Mouse (Mus musculus) gastrocnemius, adult 2 months (tissue): ENCODE measurements around the gene Bag6. TPM values are rescaled to one million over a fixed set of nuclear protein-coding genes. Genes with fewer than 3 reads are reported as not detected.

Source experiments
- DNase-seq: peaks from one replicate; pipeline ENCODE4 v3.0.0; 2022
- H3K27ac ChIP-seq: fragments of 200-600 bp; 2 replicates; pipeline ENCODE4 v1.8.1; 2022; ENCODE audit warnings: mild to moderate bottlenecking
- H3K4me3 ChIP-seq: fragments of 200-600 bp; 2 replicates; pipeline ENCODE4 v1.8.1; 2022; ENCODE audit warnings: mild to moderate bottlenecking, moderate library complexity
- CTCF ChIP-seq: fragments of 200-600 bp; IDR thresholded peaks from 2 replicates; pipeline ENCODE4 v1.8.1; 2022; ENCODE audit warnings: antibody characterized with exemption, mild to moderate bottlenecking, moderate library complexity
- intact Hi-C: fragments of 180-260 bp; cut with DNase I; formaldehyde crosslinking; loops from one replicate; pipeline ENCODE4 v1.15.1; 2025
- total RNA-seq, 2 experiments: library from RNA; stranded (reverse); gene quantifications; 2 replicates each; pipeline ENCODE4 v1.2.3; 2021

The Bag6 gene
- total RNA-seq, 2 experiments from 2014 or later, result 233 to 244 TPM

DNA sequence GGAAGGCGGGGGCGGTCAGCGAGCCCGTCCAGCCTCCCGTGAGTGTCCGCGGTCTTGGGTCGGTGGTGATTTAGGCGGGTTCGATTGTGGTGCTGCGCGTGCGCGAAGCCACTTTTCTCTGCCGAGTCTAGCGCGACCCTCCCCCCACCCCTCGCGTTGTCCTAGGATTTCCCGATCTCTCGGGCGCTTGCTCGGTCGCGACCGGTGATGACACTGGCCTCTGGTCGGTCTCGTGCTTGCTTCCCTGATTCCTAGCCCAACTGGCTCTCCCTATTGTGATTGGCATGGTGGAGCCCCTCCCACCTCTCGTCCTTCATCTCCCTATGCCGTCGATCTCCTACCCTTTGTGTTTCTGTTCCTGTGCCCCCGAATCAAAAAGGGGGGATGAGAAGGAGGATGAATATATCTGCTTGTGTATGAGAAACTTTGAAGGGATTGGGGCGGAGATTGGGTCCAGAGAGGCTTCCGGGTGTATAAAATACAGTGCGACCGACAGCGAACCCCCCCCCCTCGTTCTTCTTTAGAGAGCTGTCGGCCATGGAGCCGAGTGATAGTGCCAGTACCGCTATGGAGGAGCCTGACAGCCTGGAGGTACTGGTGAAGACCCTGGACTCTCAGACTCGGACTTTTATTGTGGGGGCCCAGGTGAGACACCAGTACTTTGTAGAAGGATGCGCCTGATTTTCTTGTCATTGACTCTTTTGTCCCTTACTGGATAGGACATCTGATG is 778 bp downstream of the Bag6 start:
- intact Hi-C loops, result no loop called here
- Histone ChIP-seq H3K4me3 (peak overlapping the region; percentile 94), H3K27ac (peak overlapping the region; percentile 100)
- DNase-seq, result no peak
- no peak for TF ChIP-seq CTCF

DNA sequence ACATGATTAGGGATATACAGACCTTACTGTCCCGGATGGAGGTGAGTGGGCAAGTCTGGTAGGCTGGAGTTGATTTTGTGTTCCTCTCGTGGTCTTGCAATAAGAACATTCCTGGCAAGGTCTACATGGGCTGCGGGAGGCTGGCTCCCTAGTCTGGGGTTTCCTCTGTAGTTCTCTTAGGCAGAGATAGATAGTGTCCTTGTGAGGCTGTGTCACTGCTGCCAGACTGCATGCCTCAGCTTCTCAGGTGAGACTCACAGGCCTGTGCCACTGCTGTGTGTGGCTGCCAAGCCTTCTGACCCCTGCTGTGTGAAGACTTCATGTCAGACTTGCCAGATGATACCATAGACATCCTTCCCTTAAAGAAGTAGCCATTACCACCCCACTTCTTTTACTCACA is 4.3 kb downstream of the Bag6 start:
- intact Hi-C loops, result no loop called here
- DNase-seq, result no peak
- no peak for TF ChIP-seq CTCF
- Histone ChIP-seq H3K4me3 (no peak overlapping the region), H3K27ac (no peak overlapping the region)

DNA sequence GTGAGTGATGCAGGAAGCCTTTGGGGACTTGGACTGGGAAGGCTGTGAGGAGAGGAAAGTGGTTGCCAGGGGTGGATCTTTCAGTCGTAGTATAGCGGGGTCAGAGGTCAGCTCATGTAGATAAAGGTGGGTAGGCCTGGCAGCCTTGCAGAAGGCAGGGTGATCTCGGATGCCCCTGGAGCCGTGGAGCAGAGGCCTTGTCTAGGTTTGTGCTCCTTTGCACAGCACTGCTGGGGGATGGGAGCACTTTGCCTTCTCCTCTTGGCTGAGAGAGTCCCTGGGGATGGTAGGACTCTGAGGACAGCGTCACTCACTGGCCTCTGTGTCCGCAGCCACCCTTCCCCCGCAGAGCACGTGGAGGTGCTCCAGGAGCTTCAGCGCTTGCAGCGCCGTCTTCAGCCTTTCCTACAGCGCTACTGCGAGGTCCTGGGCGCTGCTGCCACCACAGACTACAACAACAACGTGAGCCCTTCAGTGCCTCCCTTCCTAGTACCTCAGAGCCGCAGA is 5.6 kb downstream of the Bag6 start:
- Histone ChIP-seq H3K4me3 (no peak overlapping the region), H3K27ac (no peak overlapping the region)
- intact Hi-C loops, result no loop called here
- TF ChIP-seq CTCF, result no peak
- no peak for DNase-seq

DNA sequence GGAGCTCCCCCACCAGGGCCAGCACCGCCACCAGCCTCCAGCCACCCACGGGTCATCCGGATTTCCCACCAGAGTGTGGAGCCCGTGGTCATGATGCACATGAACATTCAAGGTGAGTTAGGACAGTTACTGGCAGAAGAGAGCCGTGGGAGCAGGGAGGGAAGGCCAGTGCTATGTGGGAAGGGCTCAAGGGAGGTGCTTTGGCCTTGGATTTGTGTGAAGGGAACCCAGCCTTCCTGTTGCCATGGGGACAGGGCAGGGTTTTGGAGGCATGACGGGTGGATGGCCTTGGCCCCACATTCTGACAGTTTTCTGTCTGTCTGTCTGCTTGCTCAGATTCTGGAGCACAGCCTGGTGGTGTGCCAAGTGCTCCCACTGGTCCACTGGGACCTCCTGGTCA is 7.0 kb downstream of the Bag6 start:
- no peak for DNase-seq
- no peak overlapping the region for H3K4me3 ChIP-seq
- no peak overlapping the region for H3K27ac ChIP-seq
- intact Hi-C loops, result no loop called here
- TF ChIP-seq CTCF, result no peak

DNA sequence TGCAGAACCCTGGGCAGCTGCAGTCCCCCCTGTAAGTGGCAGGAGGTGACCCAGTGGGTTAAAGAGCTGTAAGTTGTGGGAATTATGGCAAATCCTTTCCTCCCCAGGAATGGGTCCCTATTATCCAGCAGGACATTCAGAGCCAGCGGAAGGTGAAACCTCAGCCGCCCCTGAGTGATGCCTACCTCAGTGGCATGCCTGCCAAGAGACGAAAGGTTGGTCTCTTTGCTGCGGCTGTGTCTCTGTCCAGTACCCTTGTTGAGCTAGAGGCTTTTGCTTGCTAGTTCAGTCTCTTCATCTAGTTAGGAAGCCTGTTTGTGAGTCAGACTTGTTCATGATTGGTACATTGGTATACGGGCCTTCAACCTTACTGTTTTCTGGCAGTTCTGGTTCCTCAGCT is 11.2 kb downstream of the Bag6 start:
- no peak for DNase-seq
- Histone ChIP-seq H3K4me3 (no peak overlapping the region), H3K27ac (no peak overlapping the region)
- TF ChIP-seq CTCF, result no peak
- intact Hi-C loops, result no loop called here

DNA sequence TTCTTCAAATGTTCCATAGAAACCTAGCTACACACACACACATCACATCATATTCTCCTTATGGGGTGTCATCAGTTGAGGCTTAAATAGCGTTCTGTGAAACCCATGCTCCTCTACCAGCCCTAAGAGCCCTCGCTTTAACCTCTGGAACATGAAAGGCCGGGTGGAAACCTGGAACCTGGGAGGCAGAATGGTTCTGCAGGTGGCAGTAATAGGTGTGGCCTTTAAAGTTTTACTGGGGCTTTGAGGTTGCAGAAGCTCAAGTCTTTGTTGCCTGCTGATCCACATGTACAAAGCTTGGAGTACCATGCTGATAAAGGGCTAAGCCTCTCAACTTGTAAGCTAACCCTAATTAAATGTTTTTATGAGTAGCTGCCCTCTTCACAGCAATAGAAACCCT is 12.4 kb downstream of the Bag6 start:
- intact Hi-C loops, result no loop called here
- Histone ChIP-seq H3K4me3 (no peak overlapping the region), H3K27ac (no peak overlapping the region)
- no peak for DNase-seq
- TF ChIP-seq CTCF, result no peak

DNA sequence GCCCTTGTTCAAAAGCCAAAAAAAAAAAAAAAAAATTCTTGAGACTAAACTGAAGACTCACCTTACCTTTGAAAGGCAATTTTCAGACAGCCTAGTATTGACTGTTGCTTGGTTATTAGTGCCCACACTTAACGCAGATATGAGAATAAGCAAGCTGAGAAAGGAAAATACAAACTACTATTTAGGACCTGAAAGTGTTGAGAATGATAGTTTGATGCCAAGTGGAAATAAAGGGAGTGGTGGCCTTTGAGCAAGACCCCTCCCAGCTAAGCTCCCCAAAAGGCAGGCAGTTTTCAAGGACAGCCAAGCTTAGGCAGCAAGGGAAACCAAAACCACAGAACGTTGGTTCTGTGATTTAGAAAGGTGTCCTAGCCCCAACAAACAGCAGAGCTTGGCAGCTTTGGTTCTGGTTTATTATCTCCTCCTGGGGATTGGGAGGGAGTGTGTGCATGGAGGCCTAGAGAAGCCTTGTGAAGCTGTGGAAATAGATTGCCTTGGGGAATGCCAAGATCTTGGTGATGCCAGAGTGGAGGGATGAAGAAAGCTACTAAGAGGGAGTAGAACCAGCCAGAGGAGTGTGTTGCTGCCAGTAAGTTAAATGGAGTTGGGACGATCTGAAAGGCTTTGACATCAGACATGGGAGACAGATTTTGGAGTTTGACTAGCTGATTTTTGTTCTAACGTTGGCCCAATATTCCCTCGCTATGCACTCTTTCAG is 13.1 kb downstream of the Bag6 start:
- Histone ChIP-seq H3K4me3 (no peak overlapping the region), H3K27ac (peak overlapping the region; percentile 8; the same call in 1 of the 2 replicates)
- intact Hi-C loops, result no loop called here
- DNase-seq, result no peak
- no peak for TF ChIP-seq CTCF

DNA sequence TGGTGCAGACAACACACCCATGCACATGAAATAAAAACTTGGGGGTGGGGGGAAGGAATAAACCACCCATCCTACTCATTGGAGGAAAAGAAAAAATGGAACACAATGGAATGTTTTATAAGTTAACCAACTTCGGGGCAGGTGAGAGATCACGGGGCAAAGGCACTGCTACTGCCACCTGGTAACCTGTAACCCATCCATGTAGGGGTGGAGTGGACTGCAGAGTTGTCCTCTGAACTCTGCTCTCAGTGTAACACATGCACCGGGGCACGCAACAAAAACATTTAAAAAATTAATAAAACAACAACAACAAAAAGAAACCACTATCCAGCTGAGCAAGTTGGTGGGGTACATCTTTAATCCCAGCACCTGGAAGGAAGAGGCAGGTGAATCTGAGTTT is 17.1 kb downstream of the Bag6 start:
- TF ChIP-seq CTCF, result no peak
- intact Hi-C loops, result no loop called here
- H3K4me3 ChIP-seq, result no peak overlapping the region
- no peak overlapping the region for H3K27ac ChIP-seq
- DNase-seq, result no peak

DNA sequence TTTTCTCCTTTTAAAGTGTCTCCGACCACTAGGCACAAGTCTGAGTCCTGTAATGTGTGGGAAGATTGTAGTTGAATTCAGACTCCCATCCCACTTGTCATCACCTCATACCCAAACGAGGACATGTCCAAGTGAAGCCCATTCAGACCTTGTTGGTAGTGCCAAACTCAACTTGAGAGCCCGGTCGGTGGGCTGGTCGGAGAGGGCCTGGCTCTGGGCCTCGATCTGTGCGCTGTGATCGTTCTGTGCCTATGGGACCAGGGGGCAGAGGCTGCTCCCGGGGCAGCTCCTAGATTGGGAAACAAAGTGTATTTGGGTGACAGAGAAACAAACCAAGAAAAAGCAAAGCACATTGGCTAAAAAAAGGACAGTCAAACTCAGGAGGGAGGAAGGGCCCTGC is 18.1 kb downstream of the Bag6 start:
- intact Hi-C loops, result no loop called here
- Histone ChIP-seq H3K27ac (no peak overlapping the region), H3K4me3 (no peak overlapping the region)
- no peak for DNase-seq
- TF ChIP-seq CTCF, result no peak

DNA sequence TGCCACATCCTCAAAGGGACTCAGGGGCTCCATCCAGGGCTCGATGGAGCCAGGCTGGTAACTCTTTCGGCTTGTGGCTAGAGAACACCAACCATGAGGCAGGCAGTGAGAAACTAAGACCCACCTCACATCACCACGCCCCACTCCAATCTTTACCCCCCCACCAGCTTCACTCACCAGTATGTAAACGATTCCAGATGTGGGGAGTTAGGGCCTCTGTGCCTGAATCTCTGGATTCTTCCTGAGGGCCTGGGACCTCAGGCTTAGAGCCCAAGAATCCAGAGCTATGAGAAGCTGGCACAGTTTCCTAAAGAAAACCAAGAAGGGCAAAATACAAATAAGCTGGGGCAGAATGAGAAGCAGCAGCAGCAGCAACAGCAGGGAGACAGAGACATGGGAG is 19.0 kb downstream of the Bag6 start:
- DNase-seq, result no peak
- no peak overlapping the region for H3K4me3 ChIP-seq
- intact Hi-C loops, result no loop called here
- H3K27ac ChIP-seq, result no peak overlapping the region
- no peak for TF ChIP-seq CTCF

DNA sequence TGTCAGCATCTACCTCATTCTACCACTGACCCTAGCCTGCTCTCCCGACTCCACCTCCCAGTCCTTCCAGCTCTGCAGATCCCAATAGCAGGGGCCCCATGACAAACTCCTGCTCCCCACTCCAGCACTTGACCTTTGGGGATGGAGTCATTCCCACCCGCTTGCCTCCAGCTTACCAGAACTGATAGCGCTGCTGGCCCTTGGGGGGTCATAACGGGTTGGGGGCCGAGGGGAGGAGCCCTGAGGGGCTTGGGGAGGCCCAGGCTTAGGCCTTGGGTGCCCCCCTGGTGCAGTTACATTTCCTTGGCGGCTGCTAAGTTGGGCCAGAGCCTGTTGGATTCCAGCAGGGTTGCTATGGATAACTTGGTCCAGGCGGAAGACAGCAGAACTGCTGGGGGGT is 19.6 kb downstream of the Bag6 start:
- DNase-seq, result no peak
- H3K4me3 ChIP-seq, result no peak overlapping the region
- H3K27ac ChIP-seq, result no peak overlapping the region
- no peak for TF ChIP-seq CTCF
- intact Hi-C loops, result no loop called here

DNA sequence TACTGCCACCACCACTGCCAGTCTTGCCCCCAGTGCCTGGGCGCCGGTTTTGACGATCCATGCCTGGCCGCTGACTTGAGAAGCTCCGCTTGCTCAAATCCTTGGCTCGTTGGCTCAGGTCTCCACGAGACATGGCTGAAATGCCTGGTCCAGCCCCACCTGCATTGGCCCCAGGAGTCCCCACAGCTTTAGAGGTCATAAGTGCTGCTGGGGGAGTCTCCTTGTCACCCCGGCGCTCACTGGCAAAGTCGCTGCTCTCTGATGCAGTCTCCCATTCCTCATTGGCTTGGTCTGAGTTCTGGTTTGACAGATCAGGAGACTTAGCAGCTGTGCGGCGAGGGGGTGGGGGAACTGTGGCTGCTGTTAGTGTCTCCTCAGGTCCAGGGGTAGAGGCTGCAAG is 20.5 kb downstream of the Bag6 start:
- Histone ChIP-seq H3K4me3 (no peak overlapping the region), H3K27ac (no peak overlapping the region)
- no peak for TF ChIP-seq CTCF
- DNase-seq, result no peak
- intact Hi-C loops, result no loop called here

DNA sequence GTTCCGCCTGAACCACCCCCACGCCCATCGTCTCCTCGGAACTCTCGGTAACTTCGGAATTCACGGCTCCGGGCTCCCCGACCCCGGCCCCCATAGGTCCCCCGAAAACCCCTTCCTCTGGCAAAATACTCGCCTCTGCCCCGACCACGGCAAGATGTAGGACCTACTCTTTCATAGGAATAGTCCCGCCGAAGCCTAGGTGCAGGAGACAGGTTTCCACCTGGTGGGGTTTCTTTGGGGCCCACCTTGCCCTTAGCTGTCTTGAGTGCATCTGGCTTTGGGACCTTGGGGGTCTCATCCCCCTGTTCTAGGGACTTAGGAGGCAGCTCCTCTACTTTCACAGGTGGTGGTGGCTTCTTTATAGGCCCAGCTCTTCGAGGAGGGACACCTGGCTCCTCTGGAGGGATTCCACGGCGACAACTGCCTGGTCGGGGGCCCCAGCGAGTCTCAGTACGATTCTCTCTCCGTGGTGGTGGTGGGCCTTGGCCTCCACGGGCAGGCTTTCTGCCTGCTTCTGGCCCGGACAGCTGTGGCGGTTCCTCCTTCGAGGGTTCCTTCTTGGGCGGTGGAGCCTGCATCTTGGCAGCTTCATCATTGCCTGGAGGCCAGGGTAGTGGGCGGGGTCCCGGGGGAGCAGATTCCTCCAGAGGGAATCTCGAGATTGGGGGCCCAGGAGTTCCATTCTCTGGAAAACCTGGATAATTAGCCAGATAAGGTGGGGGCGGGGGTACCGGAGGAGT is 21.7 kb downstream of the Bag6 start:
- Histone ChIP-seq H3K4me3 (no peak overlapping the region), H3K27ac (no peak overlapping the region)
- intact Hi-C loops, result no loop called here
- no peak for DNase-seq
- no peak for TF ChIP-seq CTCF
